Comparison of ENCODE assay signal across 8 mouse cellular contexts in genomic region chr16:37384369-37384768, GRCm38 (mm10). TPM values are rescaled to one million over a fixed set of nuclear protein-coding genes. Genes with fewer than 3 reads are reported as not detected.
A peak's percentile ranks its signal among the peaks of the same experiment; 100 is the strongest.
DNase-seq lines count a peak whose midpoint lies in the region; ATAC-seq lines count a peak whose summit lies in the region.

No protein-coding gene starts in this region.

- under 1% methylated on average over 29 of the region's 30 CpGs for WGBS in lung, embryonic 15.5 days
- 0% methylated on average over 27 of the region's 30 CpGs for WGBS in forebrain, embryonic 12.5 days
- WGBS in intestine, embryonic 15.5 days = under 1% methylated on average over 26 of the region's 30 CpGs

- peaks cover 7% of the 10 kb centered on the region for H3K4me1 ChIP-seq in lung, embryonic 15.5 days
- H3K4me1 ChIP-seq in forebrain, embryonic 12.5 days = peaks cover 6% of the 10 kb centered on the region; the same call in 1 of the 2 replicates
- H3K4me1 ChIP-seq in intestine, embryonic 15.5 days (replicated peaks) = 0 out of 2 replicates have a peak, but pooled peaks cover 4% of the 10 kb centered on the region

- H3K36me3 ChIP-seq in lung, embryonic 15.5 days = no peaks in the 10 kb centered on the region
- no peaks in the 10 kb centered on the region for H3K36me3 ChIP-seq in forebrain, embryonic 12.5 days (replicated peaks)
- no peaks in the 10 kb centered on the region for H3K36me3 ChIP-seq in intestine, embryonic 15.5 days

- ATAC-seq in lung, embryonic 15.5 days (ENCODE audit: borderline replicate concordance, extremely low read depth, low FRiP score, low TSS enrichment) = peak; percentile 73
- ATAC-seq in forebrain, embryonic 12.5 days (ENCODE audit: low FRiP score) = peak; percentile 90
- peak; percentile 77; the same call in 1 of the 2 replicates for ATAC-seq in intestine, embryonic 15.5 days

- H3K4me3 ChIP-seq in lung, embryonic 15.5 days = peak overlapping the region; percentile 40
- peak overlapping the region; percentile 71 for H3K4me3 ChIP-seq in forebrain, embryonic 12.5 days (replicated peaks)
- peak overlapping the region; percentile 55 for H3K4me3 ChIP-seq in intestine, embryonic 15.5 days (replicated peaks)

- no peak overlapping the region for H3K27ac ChIP-seq in lung, embryonic 15.5 days
- H3K27ac ChIP-seq in forebrain, embryonic 12.5 days = 0 out of 2 replicates have a peak overlapping the region, but pooled peaks have one; percentile 11
- no peak overlapping the region for H3K27ac ChIP-seq in intestine, embryonic 15.5 days

- H3K27me3 ChIP-seq in lung, embryonic 15.5 days = peaks cover 17% of the 10 kb centered on the region
- H3K27me3 ChIP-seq in forebrain, embryonic 12.5 days = peaks cover 9% of the 10 kb centered on the region
- no peaks in the 10 kb centered on the region; the same call in 1 of the 2 replicates for H3K27me3 ChIP-seq in intestine, embryonic 15.5 days (replicated peaks)

- no peaks in the 10 kb centered on the region for H3K9me3 ChIP-seq in lung, embryonic 15.5 days
- H3K9me3 ChIP-seq in forebrain, embryonic 12.5 days = no peaks in the 10 kb centered on the region
- no peaks in the 10 kb centered on the region for H3K9me3 ChIP-seq in intestine, embryonic 15.5 days

- no peak overlapping the region for H3K9ac ChIP-seq in lung, embryonic 15.5 days
- peak overlapping the region; percentile 70 for H3K9ac ChIP-seq in forebrain, embryonic 12.5 days
- H3K9ac ChIP-seq in intestine, embryonic 15.5 days = peak overlapping the region; percentile 39

- no peak for DNase-seq in lung, postnatal 10 days
- peak; percentile 83 for DNase-seq in brain, adult 2 months (ENCODE audit: low read depth, low spot score)
- peak; percentile 4 for DNase-seq in liver
- DNase-seq in right cerebral cortex, adult 2 months (ENCODE audit: low spot score in 2 of 2) = peak; percentile 67 to 68
- DNase-seq in spleen, postnatal 14 days (ENCODE audit: low spot score in 2 of 2) = no peak

- H3K4me2 ChIP-seq in lung, embryonic 15.5 days = peak overlapping the region; percentile 86
- H3K4me2 ChIP-seq in forebrain, embryonic 12.5 days = peak overlapping the region; percentile 95
- peak overlapping the region; percentile 99 for H3K4me2 ChIP-seq in intestine, embryonic 15.5 days (replicated peaks)

RNA-seq across cellular contexts. Expression of gene Stxbp5l, which starts 0.4 kb away (rescaled TPM):
- polyA plus RNA-seq in lung, embryonic 15.5 days (2015; fragmentation: Nextera tagmentation; extraction: Ambion mirVana) = 0.16 and 0.29 TPM in 2 replicates
- polyA plus RNA-seq in forebrain, embryonic 12.5 days (2016; fragmentation: Nextera tagmentation; extraction: Ambion mirVana) = 3.9 and 4.1 TPM in 2 replicates
- polyA plus RNA-seq in intestine, embryonic 15.5 days (2015; fragmentation: Nextera tagmentation; extraction: Ambion mirVana) = 2.5 TPM in 2 replicates

Comparison
In these comparisons a context has a peak if more than half of its experiments do, and no peak if none do; other contexts are left out.
1. DNase-seq: peak in brain, adult 2 months (single experiment), liver (single experiment) and right cerebral cortex, adult 2 months (2 of 2); none in lung, postnatal 10 days (single experiment) and spleen, postnatal 14 days (0 of 2).
2. Peak in every context shown above with its lines, with median percentiles within 50 percentile points of each other: ATAC-seq, H3K4me2 ChIP-seq and H3K4me3 ChIP-seq.